Mouse (Mus musculus): ENCODE measurements around the gene Plekhg2.
"Not testable (repeated sequence)": the region's sequence is repeated elsewhere in the genome, so short reads cannot be mapped to it uniquely, and the experiment has no call there.

The Plekhg2 gene

DNA sequence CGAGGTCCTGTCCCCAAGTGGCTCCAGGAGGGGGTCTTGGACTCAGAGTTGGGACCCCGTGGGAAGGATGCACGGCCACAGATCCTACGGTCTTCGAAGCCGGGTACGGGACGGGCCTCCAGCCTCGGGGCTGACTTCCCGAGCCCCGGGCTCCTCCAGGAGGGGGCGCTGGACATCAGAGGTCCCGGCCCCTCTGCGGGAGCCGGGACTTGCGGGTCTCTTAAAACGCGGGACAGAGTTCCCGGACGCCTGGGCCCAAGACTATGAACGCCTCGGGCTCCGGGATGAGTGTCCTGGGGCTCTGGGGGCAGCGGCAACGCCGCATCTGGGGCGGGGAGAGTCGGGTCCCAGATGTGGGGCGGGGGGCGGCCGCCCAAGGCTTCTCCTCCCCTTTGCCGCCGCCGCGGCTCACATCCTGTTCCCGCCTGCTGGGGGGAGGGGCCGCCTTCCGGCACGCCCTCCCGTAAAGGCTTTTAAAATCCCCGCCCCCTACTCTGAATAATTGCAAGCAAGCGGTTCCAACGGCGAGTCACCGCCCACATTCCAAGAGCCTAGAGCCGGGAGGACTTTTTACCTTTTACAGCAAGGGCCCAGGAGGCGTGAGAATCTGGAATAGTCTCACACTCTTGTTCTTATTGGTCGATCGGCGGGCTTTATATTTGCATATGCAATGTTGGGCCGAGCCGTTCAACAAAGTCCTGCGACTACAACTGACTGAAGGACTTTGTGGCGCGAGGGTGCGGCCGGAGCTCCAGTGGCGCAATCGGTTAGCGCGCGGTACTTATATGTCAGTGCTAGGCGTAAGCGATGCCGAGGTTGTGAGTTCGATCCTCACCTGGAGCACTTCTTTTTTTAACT lies at the start of gene Plekhg2:
Plekhg2 (minus strand) TSS at position 349 of the 858 bp plus-strand sequence.
- peak; percentile 91 for DNase-seq

- no peak for DNase-seq
These were observed 47.0 kb upstream of the Plekhg2 start for GRCm38 (mm10) chr7:28419416-28419815.

GRCm38 (mm10) chr7:28418096-28418670 lies 45.8 kb upstream of the Plekhg2 start:
- no peak for DNase-seq

GRCm38 (mm10) chr7:28417368-28417767 lies 45.0 kb upstream of the Plekhg2 start:
- DNase-seq = no peak

DNA sequence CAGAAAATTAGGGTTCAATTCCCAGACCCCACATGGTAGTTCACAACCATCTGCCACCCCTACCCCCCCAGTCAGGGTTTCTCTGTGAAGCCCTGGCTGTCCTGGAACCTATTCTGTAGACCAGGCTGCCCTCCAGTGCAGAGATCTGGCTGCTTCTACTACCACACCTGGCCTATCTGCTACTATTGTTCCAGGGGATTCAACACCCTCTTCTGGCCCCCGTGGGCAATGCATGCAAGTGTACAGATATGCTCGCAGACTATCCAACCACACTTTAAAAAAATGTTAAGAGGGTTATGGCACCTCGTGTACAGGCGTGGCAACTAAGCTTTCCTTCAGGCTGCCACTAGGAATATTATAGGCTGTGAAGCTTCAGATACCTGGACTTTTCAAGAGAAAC lies 40.4 kb upstream of the Plekhg2 start:
- no peak for DNase-seq

DNA sequence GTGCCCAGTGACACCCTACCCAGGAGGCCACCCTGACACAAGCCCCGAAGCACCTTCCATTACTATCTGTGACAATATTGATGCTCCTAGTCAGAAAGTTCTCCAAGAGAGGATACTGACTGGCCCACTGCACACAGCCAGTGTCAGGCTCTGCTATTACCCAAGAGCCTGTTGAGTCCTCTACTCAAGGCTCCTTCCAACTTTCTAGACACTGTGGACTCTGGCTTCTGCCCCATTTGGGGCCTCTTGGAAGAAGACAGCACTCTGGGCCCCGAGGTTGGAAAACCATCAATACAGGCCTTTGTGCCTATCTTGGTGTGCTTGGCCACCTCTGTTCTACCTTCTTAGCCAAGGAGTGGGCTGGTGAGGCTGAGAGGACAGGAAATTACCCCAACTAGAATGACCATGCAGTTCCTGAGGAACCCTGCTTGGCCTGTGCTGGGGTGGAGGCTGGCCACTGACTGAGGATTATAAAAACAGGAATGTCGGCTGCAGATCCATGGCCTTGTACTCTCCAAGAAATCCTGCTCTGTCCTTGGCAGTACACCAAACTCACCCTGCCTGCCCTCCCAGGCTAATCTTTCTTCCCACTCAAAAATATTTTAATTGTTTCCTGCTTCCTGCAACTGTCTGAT lies 38.6 kb upstream of the Plekhg2 start:
- no peak for DNase-seq

GRCm38 (mm10) chr7:28401942-28402341 lies 29.5 kb upstream of the Plekhg2 start:
- DNase-seq = no peak

- no peak for DNase-seq
These were observed 28.6 kb upstream of the Plekhg2 start for GRCm38 (mm10) chr7:28401030-28401429.

- DNase-seq = no peak
These were observed 26.4 kb upstream of the Plekhg2 start for GRCm38 (mm10) chr7:28398696-28399340.

GRCm38 (mm10) chr7:28398000-28398399 lies 25.6 kb upstream of the Plekhg2 start:
- DNase-seq = no peak

DNA sequence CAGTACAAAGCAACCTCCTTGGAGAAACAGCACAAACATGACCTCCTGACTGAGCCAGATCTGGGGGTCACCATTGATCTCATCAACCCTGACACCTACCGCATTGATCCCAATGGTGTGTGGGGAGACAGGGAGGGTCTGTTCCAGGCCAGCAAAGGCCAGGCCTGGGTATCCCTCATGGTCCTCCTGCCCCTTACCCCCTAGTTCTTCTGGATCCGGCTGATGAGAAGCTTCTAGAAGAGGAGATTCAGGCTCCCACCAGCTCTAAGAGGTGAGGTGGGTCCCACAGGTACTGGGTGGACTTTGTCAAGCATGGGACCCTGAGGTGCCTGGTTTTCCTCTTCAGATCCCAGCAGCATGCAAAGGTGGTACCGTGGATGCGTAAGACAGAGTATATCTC lies 23.0 kb upstream of the Plekhg2 start:
- DNase-seq = no peak

GRCm38 (mm10) chr7:28393272-28393951 lies 21.0 kb upstream of the Plekhg2 start:
- DNase-seq = peak; percentile 41

DNA sequence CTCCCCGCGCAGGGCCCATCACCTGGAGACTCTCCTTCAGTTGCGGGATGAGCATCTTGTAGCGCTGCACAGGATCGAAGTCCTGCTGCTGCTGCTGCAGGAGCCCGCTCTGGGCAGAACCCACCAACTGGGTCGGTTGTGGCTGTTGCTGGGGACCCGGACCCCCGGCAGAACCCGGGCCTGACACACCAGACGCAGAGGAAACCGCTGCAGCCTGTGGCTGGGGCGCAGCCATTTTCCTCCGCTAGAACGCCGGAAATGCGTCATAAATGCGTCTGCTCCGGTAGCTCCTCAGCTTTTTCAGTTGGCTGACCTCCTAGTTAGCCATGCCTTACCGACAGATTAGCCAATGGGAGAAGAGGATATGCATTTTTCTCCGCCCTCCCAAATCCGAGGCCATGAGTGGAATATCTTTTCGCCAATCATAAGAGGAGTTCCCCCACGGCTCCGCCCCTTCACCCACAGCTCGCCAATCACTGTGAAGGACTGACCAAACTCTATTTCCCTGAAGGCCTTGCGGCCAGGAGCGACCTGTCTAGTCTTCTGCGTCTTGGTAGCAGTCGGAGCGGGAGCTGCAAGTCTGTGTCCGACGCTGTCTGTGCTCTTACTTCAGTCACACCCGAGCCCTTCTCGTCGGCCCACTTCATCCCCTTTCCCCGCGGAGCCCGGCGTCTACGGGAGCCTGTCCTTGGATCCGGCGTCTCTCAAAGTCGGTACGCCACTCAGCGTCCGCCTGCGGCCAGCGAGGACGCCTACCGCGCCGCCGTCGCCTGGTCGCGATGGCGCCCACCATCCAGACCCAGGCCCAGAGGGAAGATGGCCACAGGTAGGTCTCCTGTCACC lies 20.3 kb upstream of the Plekhg2 start, which contains the start of the genes Med29 and Paf1:
Med29 (minus strand) TSS at position 280 of the 843 bp plus-strand sequence.
Paf1 (plus strand) TSS at position 523 of the 843 bp plus-strand sequence.
- peak; percentile 99 for DNase-seq

GRCm38 (mm10) chr7:28390331-28390730 lies 17.9 kb upstream of the Plekhg2 start:
- peak; percentile 22 for DNase-seq

DNA sequence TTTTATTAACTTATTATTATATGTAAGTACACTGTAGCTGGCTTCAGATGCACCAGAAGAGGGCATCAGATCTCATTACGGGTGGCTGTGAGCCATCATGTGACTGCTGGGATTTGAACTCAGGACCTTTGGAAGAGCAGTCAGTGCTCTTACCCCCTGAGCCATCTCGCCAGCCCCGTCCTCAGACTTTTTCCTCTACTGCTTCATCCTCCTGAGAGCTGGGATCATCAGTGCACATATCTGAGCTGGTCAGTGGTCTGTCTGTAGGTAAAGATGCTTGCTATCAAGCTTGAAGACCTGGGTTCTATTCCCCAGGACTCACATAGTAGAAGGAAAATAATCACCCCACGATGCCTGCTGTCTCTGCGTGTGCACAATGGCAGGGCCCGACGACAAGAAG lies 15.0 kb upstream of the Plekhg2 start:
- not testable (repeated sequence) for DNase-seq

DNA sequence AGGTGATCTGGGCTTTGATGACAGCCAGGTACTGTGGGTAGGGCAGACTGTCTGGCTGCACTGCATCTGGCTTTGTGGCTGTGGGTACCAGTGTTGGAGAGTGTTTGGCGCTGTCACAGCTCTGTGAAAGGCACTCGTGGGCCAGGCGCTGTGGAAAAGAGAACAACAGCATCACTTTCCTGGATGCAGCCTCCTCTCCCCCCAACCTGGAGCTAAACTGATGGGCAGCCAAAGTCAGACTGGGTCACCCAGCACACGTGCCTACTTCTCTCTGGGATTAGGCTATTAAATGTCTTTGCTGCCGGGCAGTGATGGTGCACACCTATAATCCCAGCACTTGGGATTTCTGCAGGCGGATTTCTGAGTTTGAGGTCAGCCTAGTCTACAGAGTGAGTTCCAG lies 14.5 kb upstream of the Plekhg2 start:
- DNase-seq = not testable (repeated sequence)

- DNase-seq = peak; percentile 65
These were observed 14.1 kb upstream of the Plekhg2 start for GRCm38 (mm10) chr7:28386462-28386861.

DNA sequence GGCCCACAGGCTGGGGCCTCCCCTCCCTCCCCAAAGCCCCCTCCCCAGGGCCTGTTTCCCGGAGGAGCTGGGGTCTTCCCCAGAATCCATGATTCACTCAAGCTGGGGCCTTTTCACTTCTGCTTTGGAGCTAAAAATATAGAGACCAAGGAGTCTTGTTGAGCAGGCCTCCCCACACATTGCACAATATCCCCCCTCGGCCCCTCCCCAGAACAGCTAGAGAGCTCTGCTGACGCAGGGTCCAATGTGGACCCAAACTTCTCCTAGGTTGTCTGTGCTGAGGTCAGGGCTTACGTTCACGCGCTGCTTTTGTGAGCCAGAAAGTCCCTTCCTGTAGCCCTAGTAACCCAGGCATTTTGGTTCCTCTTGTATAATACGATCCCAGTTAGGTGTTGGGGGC lies 13.6 kb upstream of the Plekhg2 start:
- no peak for DNase-seq

DNA sequence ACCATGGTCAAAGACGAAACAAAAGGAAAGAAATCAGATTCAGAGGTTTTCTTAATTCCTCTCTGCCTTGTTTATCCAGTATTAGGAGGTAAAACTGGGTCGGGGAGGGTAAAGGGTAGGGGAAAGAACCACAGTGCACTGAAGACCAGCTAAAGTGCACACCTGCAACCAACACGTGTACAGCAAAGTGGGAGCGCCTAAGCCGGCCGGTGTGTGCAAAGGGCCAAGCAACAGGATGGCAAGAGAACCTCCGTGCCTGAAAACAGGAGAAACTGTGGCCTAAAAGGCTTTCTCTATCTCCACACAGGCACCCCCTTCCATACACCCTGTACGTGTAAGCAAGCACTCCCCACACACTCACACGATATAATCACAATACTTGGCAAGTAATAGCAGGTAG lies 12.8 kb upstream of the Plekhg2 start:
- DNase-seq = no peak

DNA sequence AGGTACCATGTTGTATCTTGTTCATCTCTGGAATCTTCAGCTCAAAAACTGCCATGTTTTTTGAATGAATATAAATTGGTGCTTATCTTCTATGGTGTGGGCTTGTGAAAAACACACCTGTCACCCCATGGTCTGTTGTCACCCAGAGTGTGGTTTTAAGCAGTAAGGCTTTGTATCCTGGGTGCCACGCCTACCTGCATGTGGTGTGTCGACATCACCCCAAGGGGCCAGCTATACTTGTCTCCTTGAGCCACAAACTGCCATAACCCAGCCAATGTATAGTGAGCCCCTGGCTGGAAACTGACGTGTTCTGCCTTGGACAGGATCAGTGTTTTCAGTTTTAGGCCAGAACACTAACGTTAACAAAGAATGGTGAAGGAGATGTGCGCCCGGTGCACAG lies 11.8 kb upstream of the Plekhg2 start:
- no peak for DNase-seq

- DNase-seq = no peak
These were observed 11.2 kb upstream of the Plekhg2 start for GRCm38 (mm10) chr7:28383606-28384005.

DNA sequence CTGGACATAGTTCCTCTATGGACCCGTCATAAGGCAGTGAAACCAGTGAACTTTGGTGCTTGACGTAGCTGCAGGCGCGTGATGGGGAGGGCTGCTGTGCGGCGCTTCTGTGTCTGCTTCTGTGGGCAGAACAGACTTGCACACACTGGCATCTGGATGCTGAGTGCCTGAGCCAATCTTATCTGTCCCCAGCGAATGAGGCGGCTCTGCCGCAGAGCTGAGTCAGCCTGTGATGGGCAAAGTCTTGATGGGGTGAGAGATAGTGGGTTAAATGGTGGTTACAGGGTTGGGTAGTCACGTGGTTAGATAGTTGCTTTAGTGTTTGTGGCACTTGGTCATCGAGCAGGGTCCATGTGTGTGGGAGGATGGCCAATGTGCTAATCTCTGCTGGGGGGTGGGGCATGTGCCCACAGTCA lies 10.6 kb upstream of the Plekhg2 start:
- no peak for DNase-seq

Data from cerebellum, adult 9-11 months (tissue).